Mouse (Mus musculus): ENCODE data around the gene Glod4. TPM values are rescaled to one million over a fixed set of nuclear protein-coding genes. Genes with fewer than 3 reads are reported as not detected.

Gene Glod4
- polyA plus RNA-seq, 1 experiment, result 55.2 TPM

- H3K27me3 ChIP-seq (ENCODE audit: control insufficient read depth, insufficient read depth, insufficient read length), result no peaks in the 10 kb centered on the region
- H3K4me3 ChIP-seq, result no peak overlapping the region
- TF ChIP-seq MYOD1 (IDR thresholded peaks at IDR 0.05; ENCODE audit: control insufficient read depth in 1 of 3, insufficient read length in 2 of 3, low read depth in 2 of 3) (no peak), MAX (IDR thresholded peaks at IDR 0.05; ENCODE audit: low read depth) (no peak), E2F4 (IDR thresholded peaks at IDR 0.05; ENCODE audit: insufficient read depth) (no peak), TCF12 (IDR thresholded peaks at IDR 0.05; ENCODE audit: insufficient read depth, poor library complexity, severe bottlenecking) (no peak), REST (IDR thresholded peaks at IDR 0.05; ENCODE audit: insufficient read depth, insufficient read length) (no peak), TCF3 (IDR thresholded peaks at IDR 0.05; ENCODE audit: insufficient read length, low read depth) (no peak), SRF (IDR thresholded peaks at IDR 0.05; ENCODE audit: control insufficient read depth, insufficient read length, low read depth) (no peak), USF1 (IDR thresholded peaks at IDR 0.05; ENCODE audit: low read depth) (no peak)
- no peak overlapping the region for H3K4me2 ChIP-seq (ENCODE audit: low read depth)
- peaks cover 8% of the 10 kb centered on the region for H3K36me3 ChIP-seq (ENCODE audit: control insufficient read depth, insufficient read depth)
- no peak overlapping the region for H3ac ChIP-seq (ENCODE audit: control insufficient read depth, insufficient read length)
- no peaks in the 10 kb centered on the region for H3K79me2 ChIP-seq (ENCODE audit: control insufficient read depth, insufficient read depth)
Measured at GRCm38 (mm10) chr11:76083941-76084367, 159.6 kb downstream of the Glod4 start.

GRCm38 (mm10) chr11:76081048-76081640, 162.4 kb downstream of the Glod4 start:
- TF ChIP-seq MAX (IDR thresholded peaks at IDR 0.05; ENCODE audit: low read depth) (no peak), CEBPB (IDR thresholded peaks at IDR 0.05; ENCODE audit: insufficient read depth, poor library complexity, severe bottlenecking) (no peak), MYOG (IDR thresholded peaks at IDR 0.05; ENCODE audit: control insufficient read depth in 1 of 3, insufficient read depth in 1 of 3, insufficient read length in 2 of 3, low read depth in 2 of 3) (no peak), MYOD1 (IDR thresholded peaks at IDR 0.05; ENCODE audit: control insufficient read depth in 1 of 3, insufficient read length in 2 of 3, low read depth in 2 of 3) (no peak), POLR2A (IDR thresholded peaks at IDR 0.05; ENCODE audit: insufficient read length, low read depth) (no peak), E2F4 (IDR thresholded peaks at IDR 0.05; ENCODE audit: insufficient read depth) (no peak), TCF3 (IDR thresholded peaks at IDR 0.05; ENCODE audit: insufficient read length, low read depth) (no peak), SRF (IDR thresholded peaks at IDR 0.05; ENCODE audit: control insufficient read depth, insufficient read length, low read depth) (no peak), REST (IDR thresholded peaks at IDR 0.05; ENCODE audit: insufficient read depth, insufficient read length) (no peak), POLR2AphosphoS2 (IDR thresholded peaks at IDR 0.05; ENCODE audit: insufficient read length, low read depth) (no peak), USF1 (IDR thresholded peaks at IDR 0.05; ENCODE audit: low read depth) (no peak), TCF12 (IDR thresholded peaks at IDR 0.05; ENCODE audit: insufficient read depth, poor library complexity, severe bottlenecking) (no peak)
- Histone ChIP-seq H3K4me2 (ENCODE audit: low read depth) (no peak overlapping the region), H3K36me3 (ENCODE audit: control insufficient read depth, insufficient read depth) (peaks cover 8% of the 10 kb centered on the region), H3ac (ENCODE audit: control insufficient read depth, insufficient read length) (no peak overlapping the region), H3K27me3 (ENCODE audit: control insufficient read depth, insufficient read depth, insufficient read length) (no peaks in the 10 kb centered on the region), H3K79me2 (ENCODE audit: control insufficient read depth, insufficient read depth) (no peaks in the 10 kb centered on the region), H3K4me3 (no peak overlapping the region)

GRCm38 (mm10) chr11:76080293-76080692, 163.2 kb downstream of the Glod4 start:
- no peaks in the 10 kb centered on the region for H3K79me2 ChIP-seq (ENCODE audit: control insufficient read depth, insufficient read depth)
- no peak overlapping the region for H3K4me3 ChIP-seq
- H3K4me2 ChIP-seq (ENCODE audit: low read depth), result no peak overlapping the region
- no peak overlapping the region for H3ac ChIP-seq (ENCODE audit: control insufficient read depth, insufficient read length)
- H3K27me3 ChIP-seq (ENCODE audit: control insufficient read depth, insufficient read depth, insufficient read length), result no peaks in the 10 kb centered on the region
- TF ChIP-seq MYOD1 (IDR thresholded peaks at IDR 0.05; ENCODE audit: control insufficient read depth in 1 of 3, insufficient read length in 2 of 3, low read depth in 2 of 3), result peak in 1 of 3 experiments; percentile 8
- no peak for TF ChIP-seq MAX (IDR thresholded peaks at IDR 0.05; ENCODE audit: low read depth)
- peaks cover 8% of the 10 kb centered on the region for H3K36me3 ChIP-seq (ENCODE audit: control insufficient read depth, insufficient read depth)

GRCm38 (mm10) chr11:76077341-76077740, 166.2 kb downstream of the Glod4 start:
- no peak for TF ChIP-seq POLR2AphosphoS2 (IDR thresholded peaks at IDR 0.05; ENCODE audit: insufficient read length, low read depth)
- no peak for TF ChIP-seq POLR2A (IDR thresholded peaks at IDR 0.05; ENCODE audit: insufficient read length, low read depth)
- no peak for TF ChIP-seq CEBPB (IDR thresholded peaks at IDR 0.05; ENCODE audit: insufficient read depth, poor library complexity, severe bottlenecking)
- TF ChIP-seq TCF3 (IDR thresholded peaks at IDR 0.05; ENCODE audit: insufficient read length, low read depth), result no peak
- TF ChIP-seq TCF12 (IDR thresholded peaks at IDR 0.05; ENCODE audit: insufficient read depth, poor library complexity, severe bottlenecking), result no peak
- TF ChIP-seq E2F4 (IDR thresholded peaks at IDR 0.05; ENCODE audit: insufficient read depth), result no peak
- Histone ChIP-seq H3K4me3 (no peak overlapping the region), H3K79me2 (ENCODE audit: control insufficient read depth, insufficient read depth) (no peaks in the 10 kb centered on the region), H3K27me3 (ENCODE audit: control insufficient read depth, insufficient read depth, insufficient read length) (no peaks in the 10 kb centered on the region), H3ac (ENCODE audit: control insufficient read depth, insufficient read length) (no peak overlapping the region), H3K36me3 (ENCODE audit: control insufficient read depth, insufficient read depth) (peaks cover 8% of the 10 kb centered on the region), H3K4me2 (ENCODE audit: low read depth) (no peak overlapping the region)

- Histone ChIP-seq H3K79me2 (ENCODE audit: control insufficient read depth, insufficient read depth) (no peaks in the 10 kb centered on the region), H3ac (ENCODE audit: control insufficient read depth, insufficient read length) (no peak overlapping the region), H3K4me2 (ENCODE audit: low read depth) (no peak overlapping the region), H3K4me3 (no peak overlapping the region), H3K36me3 (ENCODE audit: control insufficient read depth, insufficient read depth) (no peaks in the 10 kb centered on the region), H3K27me3 (ENCODE audit: control insufficient read depth, insufficient read depth, insufficient read length) (no peaks in the 10 kb centered on the region)
- TF ChIP-seq MYOG (IDR thresholded peaks at IDR 0.05; ENCODE audit: control insufficient read depth in 1 of 3, insufficient read depth in 1 of 3, insufficient read length in 2 of 3, low read depth in 2 of 3) (peak; percentile 32 to 68 (median 55)), MYOD1 (IDR thresholded peaks at IDR 0.05; ENCODE audit: control insufficient read depth in 1 of 3, insufficient read length in 2 of 3, low read depth in 2 of 3) (peak; percentile 11 to 78 (median 76)), TCF3 (IDR thresholded peaks at IDR 0.05; ENCODE audit: insufficient read length, low read depth) (no peak)
Measured at GRCm38 (mm10) chr11:76074296-76075093, 169.0 kb downstream of the Glod4 start.

Other genes starting within 250 kb of the Glod4 start
- 0.06 TPM for gene 1700016K19Rik, start 243.8 kb downstream of the Glod4 start, polyA plus RNA-seq (2012; fragmentation: generic; extraction: Trizol)
- 7.5 TPM for gene Rflnb, start 215.9 kb downstream of the Glod4 start, polyA plus RNA-seq (2012; fragmentation: generic; extraction: Trizol)
- gene Vps53, start 64.1 kb downstream of the Glod4 start, polyA plus RNA-seq (2012; fragmentation: generic; extraction: Trizol), result 41.2 TPM
- gene Fam57a, start 64.1 kb downstream of the Glod4 start, polyA plus RNA-seq (2012; fragmentation: generic; extraction: Trizol), result 10.0 TPM
- gene Dbil5, start 26.1 kb downstream of the Glod4 start, polyA plus RNA-seq (2012; fragmentation: generic; extraction: Trizol), result 0.86 TPM
- 10.7 TPM for gene Gemin4, start 26.1 kb downstream of the Glod4 start, polyA plus RNA-seq (2012; fragmentation: generic; extraction: Trizol)
- 17.8 TPM for gene Mrm3, start within 50 bp of the Glod4 start, polyA plus RNA-seq (2012; fragmentation: generic; extraction: Trizol)
- gene Nxn, start 155.4 kb upstream of the Glod4 start, polyA plus RNA-seq (2012; fragmentation: generic; extraction: Trizol), result 76.8 TPM
- gene Timm22, start 163.2 kb upstream of the Glod4 start, polyA plus RNA-seq (2012; fragmentation: generic; extraction: Trizol), result 101 TPM

Data from myocyte (in vitro differentiated cells).